Mouse (Mus musculus): ENCODE measurements around the gene Zer1. TPM values are rescaled to one million over a fixed set of nuclear protein-coding genes. Genes with fewer than 3 reads are reported as not detected.
"Not testable (repeated sequence)": the region's sequence is repeated elsewhere in the genome, so short reads cannot be mapped to it uniquely, and the experiment has no call there.

Gene Zer1
- total and polyA plus RNA-seq, 2 experiments from 2014 or later = 14.7 to 93.2 TPM

- Histone ChIP-seq H3K36me3 (ENCODE audit: insufficient read depth, low read length) (peaks cover 77% of the 10 kb centered on the region), H3K27me3 (ENCODE audit: insufficient read depth, low read length) (no peaks in the 10 kb centered on the region), H3K4me2 (ENCODE audit: low read depth, low read length, poor library complexity, severe bottlenecking) (no peak overlapping the region), H3K4me3 (ENCODE audit: low read depth, low read length) (no peak overlapping the region), H3K9ac (replicated peaks; ENCODE audit: low read length, poor library complexity, severe bottlenecking) (no peak overlapping the region), H3K4me1 (ENCODE audit: insufficient read depth, low read length) (no peaks in the 10 kb centered on the region), H3K27ac (ENCODE audit: low read depth, low read length) (no peak overlapping the region), H3K9me3 (ENCODE audit: low read length) (no peaks in the 10 kb centered on the region)
- no peak for ATAC-seq (ENCODE audit: low FRiP score)
- WGBS = 95% methylated on average over 4 of the region's 4 CpGs
- DNase-seq (ENCODE audit: low spot score) = no peak
- no peak for TF ChIP-seq CTCF (IDR thresholded peaks at IDR 0.05)
These were observed 20.1 kb upstream of the Zer1 start for GRCm38 (mm10) chr2:30144436-30144835.

GRCm38 (mm10) chr2:30140021-30140420, 15.6 kb upstream of the Zer1 start:
- H3K4me1 ChIP-seq (ENCODE audit: insufficient read depth, low read length); H3K9ac ChIP-seq (replicated peaks; ENCODE audit: low read length, poor library complexity, severe bottlenecking); H3K4me3 ChIP-seq (ENCODE audit: low read depth, low read length); DNase-seq (ENCODE audit: low spot score); H3K4me2 ChIP-seq (ENCODE audit: low read depth, low read length, poor library complexity, severe bottlenecking); ATAC-seq (ENCODE audit: low FRiP score); H3K27ac ChIP-seq (ENCODE audit: low read depth, low read length); H3K27me3 ChIP-seq (ENCODE audit: insufficient read depth, low read length); H3K9me3 ChIP-seq (ENCODE audit: low read length): not testable (repeated sequence)
- peaks cover 46% of the 10 kb centered on the region for H3K36me3 ChIP-seq (ENCODE audit: insufficient read depth, low read length)
- 82% methylated on average over 4 of the region's 4 CpGs for WGBS

DNA sequence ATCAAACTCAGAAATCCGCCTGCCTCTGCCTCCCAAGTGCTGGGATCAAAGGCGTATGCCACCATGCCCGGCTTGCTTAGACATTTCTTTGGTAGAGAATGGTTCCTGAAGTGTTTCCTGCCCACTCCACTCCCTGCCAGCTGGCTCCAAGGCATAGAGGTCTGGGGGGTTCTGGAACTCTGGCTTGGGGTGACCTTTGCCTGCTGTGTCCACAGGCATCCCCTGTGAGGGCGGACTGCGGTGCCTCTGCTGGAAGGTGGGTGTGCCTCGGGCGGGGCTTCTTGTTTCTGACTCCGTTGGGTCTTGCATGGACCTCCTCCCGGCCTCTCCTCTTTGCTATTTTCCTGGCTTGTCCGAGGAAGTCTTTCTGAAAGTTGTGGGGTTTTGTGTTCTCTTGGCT, 12.1 kb upstream of the Zer1 start:
- peaks cover 11% of the 10 kb centered on the region; the same call in 1 of the 2 replicates for H3K4me1 ChIP-seq (ENCODE audit: insufficient read depth, low read length)
- H3K27me3 ChIP-seq (ENCODE audit: insufficient read depth, low read length) = no peaks in the 10 kb centered on the region
- no peak overlapping the region for H3K4me3 ChIP-seq (ENCODE audit: low read depth, low read length)
- no peak for TF ChIP-seq CTCF (IDR thresholded peaks at IDR 0.05)
- no peak for DNase-seq (ENCODE audit: low spot score)
- H3K9ac ChIP-seq (replicated peaks; ENCODE audit: low read length, poor library complexity, severe bottlenecking) = no peak overlapping the region
- no peak overlapping the region for H3K4me2 ChIP-seq (ENCODE audit: low read depth, low read length, poor library complexity, severe bottlenecking)
- H3K36me3 ChIP-seq (ENCODE audit: insufficient read depth, low read length) = peaks cover 18% of the 10 kb centered on the region
- WGBS = 90% methylated on average over 10 of the region's 10 CpGs
- no peaks in the 10 kb centered on the region for H3K9me3 ChIP-seq (ENCODE audit: low read length)
- H3K27ac ChIP-seq (ENCODE audit: low read depth, low read length) = no peak overlapping the region
- ATAC-seq (ENCODE audit: low FRiP score) = no peak

- TF ChIP-seq CTCF (IDR thresholded peaks at IDR 0.05) = no peak
- ATAC-seq (ENCODE audit: low FRiP score) (no peak), DNase-seq (ENCODE audit: low spot score) (no peak)
- Histone ChIP-seq H3K9ac (replicated peaks; ENCODE audit: low read length, poor library complexity, severe bottlenecking) (peak overlapping the region; percentile 79; the same call in 1 of the 2 replicates), H3K4me3 (ENCODE audit: low read depth, low read length) (peak overlapping the region; percentile 78), H3K4me1 (ENCODE audit: insufficient read depth, low read length) (peaks cover 11% of the 10 kb centered on the region; the same call in 1 of the 2 replicates), H3K9me3 (ENCODE audit: low read length) (no peaks in the 10 kb centered on the region), H3K27ac (ENCODE audit: low read depth, low read length) (0 out of 2 replicates have a peak overlapping the region, but pooled peaks have one; percentile 38), H3K36me3 (ENCODE audit: insufficient read depth, low read length) (peaks cover 7% of the 10 kb centered on the region; the same call in 1 of the 2 replicates), H3K4me2 (ENCODE audit: low read depth, low read length, poor library complexity, severe bottlenecking) (peak overlapping the region; percentile 90), H3K27me3 (ENCODE audit: insufficient read depth, low read length) (no peaks in the 10 kb centered on the region)
- WGBS = 47% methylated on average over 10 of the region's 10 CpGs
These were observed 10.7 kb upstream of the Zer1 start for GRCm38 (mm10) chr2:30134928-30135620.

GRCm38 (mm10) chr2:30134378-30134711, 10.0 kb upstream of the Zer1 start:
- Histone ChIP-seq H3K9ac (replicated peaks; ENCODE audit: low read length, poor library complexity, severe bottlenecking) (peak overlapping the region; percentile 79), H3K4me2 (ENCODE audit: low read depth, low read length, poor library complexity, severe bottlenecking) (peak overlapping the region; percentile 90), H3K36me3 (ENCODE audit: insufficient read depth, low read length) (peaks cover 5% of the 10 kb centered on the region; the same call in 1 of the 2 replicates), H3K27me3 (ENCODE audit: insufficient read depth, low read length) (no peaks in the 10 kb centered on the region), H3K27ac (ENCODE audit: low read depth, low read length) (peak overlapping the region; percentile 80; the same call in 1 of the 2 replicates), H3K9me3 (ENCODE audit: low read length) (no peaks in the 10 kb centered on the region), H3K4me1 (ENCODE audit: insufficient read depth, low read length) (peaks cover 11% of the 10 kb centered on the region; the same call in 1 of the 2 replicates), H3K4me3 (ENCODE audit: low read depth, low read length) (peak overlapping the region; percentile 78)
- TF ChIP-seq CTCF (IDR thresholded peaks at IDR 0.05) = no peak
- ATAC-seq (ENCODE audit: low FRiP score) = 0 out of 2 replicates have a peak, but pooled peaks have one; percentile 8
- DNase-seq (ENCODE audit: low spot score) = no peak
- WGBS = 24% methylated on average over 6 of the region's 6 CpGs

DNA sequence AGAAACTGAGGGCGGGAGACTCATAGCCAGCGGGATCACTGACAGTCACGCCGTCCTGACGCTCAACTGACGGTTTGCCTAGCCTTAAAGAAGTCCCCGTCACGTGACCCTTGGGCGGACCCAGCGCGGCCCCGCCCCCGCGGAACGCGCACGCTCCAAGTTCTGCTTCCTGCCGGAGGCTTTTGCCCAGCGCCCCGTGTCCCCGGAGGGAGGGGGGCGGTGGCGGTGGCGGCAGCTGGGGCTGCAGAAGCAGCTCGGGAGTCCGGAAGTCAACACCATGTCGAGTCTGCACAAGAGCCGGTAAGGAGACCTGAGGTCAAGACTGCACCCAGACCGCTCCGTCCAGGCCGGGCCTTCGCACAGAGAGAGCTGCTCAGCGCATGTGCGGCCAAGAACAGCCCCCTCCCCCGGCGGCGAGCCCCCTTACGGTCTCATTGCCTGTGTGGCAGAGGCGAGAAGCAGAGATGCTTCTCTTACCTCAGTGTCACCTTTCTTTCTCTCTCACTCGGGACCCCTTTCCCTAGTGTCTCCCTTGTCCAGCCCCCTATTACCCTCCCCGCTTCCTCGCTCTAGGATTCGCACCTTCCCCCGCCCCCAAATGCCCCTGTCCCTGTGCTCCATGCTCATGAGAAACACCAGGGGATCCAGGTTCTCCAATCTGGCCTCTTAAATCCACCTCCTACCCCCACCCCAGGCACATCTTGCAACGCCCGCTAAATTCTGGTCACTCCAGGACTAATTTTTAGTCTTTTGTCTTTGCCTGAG, 9.4 kb upstream of the Zer1 start, which contains the start of gene Tbc1d13:
Tbc1d13 (plus strand) TSS at position 134 of the 765 bp plus-strand sequence.
- ATAC-seq (ENCODE audit: low FRiP score) (peak; percentile 93), DNase-seq (ENCODE audit: low spot score) (peak; percentile 96)
- no peaks in the 10 kb centered on the region for H3K9me3 ChIP-seq (ENCODE audit: low read length)
- H3K4me1 ChIP-seq (ENCODE audit: insufficient read depth, low read length) = peaks cover 11% of the 10 kb centered on the region; the same call in 1 of the 2 replicates
- peaks cover 5% of the 10 kb centered on the region; the same call in 1 of the 2 replicates for H3K36me3 ChIP-seq (ENCODE audit: insufficient read depth, low read length)
- WGBS = under 1% methylated on average over 46 of the region's 46 CpGs
- H3K27me3 ChIP-seq (ENCODE audit: insufficient read depth, low read length) = no peaks in the 10 kb centered on the region
- H3K9ac ChIP-seq (replicated peaks; ENCODE audit: low read length, poor library complexity, severe bottlenecking) = peak within 1 kb of the TSS; percentile 79
- peak within 1 kb of the TSS; percentile 90 for H3K4me2 ChIP-seq (ENCODE audit: low read depth, low read length, poor library complexity, severe bottlenecking)
- H3K4me3 ChIP-seq (ENCODE audit: low read depth, low read length) = peak within 1 kb of the TSS; percentile 78
- H3K27ac ChIP-seq (ENCODE audit: low read depth, low read length) = peak within 1 kb of the TSS; percentile 80
- TF ChIP-seq CTCF (IDR thresholded peaks at IDR 0.05) = no peak

Measured in midbrain, postnatal 0 days (tissue).